15 mouse cellular contexts compared by ENCODE assay signal in the genomic region with DNA sequence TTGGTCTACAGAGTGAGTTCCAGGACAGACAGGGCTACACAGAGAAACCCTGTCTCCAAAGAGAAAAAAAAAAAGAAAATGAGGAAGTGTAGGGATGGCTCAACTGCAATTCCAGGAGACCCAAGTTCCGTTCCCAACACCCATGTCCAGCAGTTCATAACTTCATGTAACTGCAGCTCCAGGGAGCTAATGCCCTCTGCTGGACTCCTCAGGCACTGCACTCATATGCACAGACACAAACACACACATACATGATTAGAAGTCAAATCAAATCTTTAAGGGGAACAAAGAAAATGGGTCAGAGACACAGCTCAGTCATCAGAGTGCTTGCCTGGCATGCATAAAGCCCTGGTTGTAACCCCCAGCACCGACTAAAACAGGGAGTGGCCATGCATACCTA. TPM values are rescaled to one million over a fixed set of nuclear protein-coding genes. Genes with fewer than 3 reads are reported as not detected.
DNase-seq lines count a peak whose midpoint lies in the region; ATAC-seq and TF ChIP-seq lines count a peak whose summit lies in the region.
"Had no signal": no experiment of that assay in that cellular context is flagged by ENCODE, and none has a peak within 500 bp of the region (broad histone marks: within the 10 kb centered on the region; RNA-seq: fewer than 3 reads in every experiment).

No protein-coding gene starts in this region.

- no peak for TF ChIP-seq EP300 in MEL (IDR thresholded peaks at IDR 0.05; ENCODE audit: low read depth in 1 of 2, low read length in 2 of 2)
- no peak for TF ChIP-seq EP300 in liver, embryonic 14.5 days (IDR thresholded peaks at IDR 0.05; ENCODE audit: low read depth)

- peak; percentile 63 for TF ChIP-seq CTCF in layer of hippocampus, adult 2 months (conservative IDR thresholded peaks at IDR 0.05)
- TF ChIP-seq CTCF in E14TG2a.4 (conservative IDR thresholded peaks at IDR 0.05; ENCODE audit: low read length) (peak; percentile 56), MEL (IDR thresholded peaks at IDR 0.05 in 2 of 3, conservative IDR thresholded peaks at IDR 0.05 in 1 of 3; ENCODE audit: control insufficient read depth in 1 of 3, insufficient read depth in 1 of 3, low read depth in 2 of 3, low read length in 3 of 3, poor library complexity in 1 of 3, severe bottlenecking in 1 of 3) (peak; percentile 32 to 59 (median 52))
- TF ChIP-seq CTCF in liver, embryonic 14.5 days (IDR thresholded peaks at IDR 0.05; ENCODE audit: low read depth), result peak; percentile 65

- 79% methylated on average over 2 of the region's 2 CpGs for WGBS in liver, embryonic 14.5 days (ENCODE audit: insufficient replicate concordance)

- H3K27ac ChIP-seq in layer of hippocampus, adult 2 months, result no peak overlapping the region
- H3K27ac ChIP-seq in MEL (ENCODE audit: control insufficient read depth, low read depth, low read length), result no peak overlapping the region
- no peak overlapping the region for H3K27ac ChIP-seq in liver, embryonic 14.5 days
- H3K27ac ChIP-seq: hindbrain, embryonic 15.5 days; neural tube, embryonic 15.5 days had no signal

- TF ChIP-seq RAD21 in MEL (IDR thresholded peaks at IDR 0.05; ENCODE audit: low read depth, low read length), result no peak; the same call in 1 of the 2 replicates

- H3K4me2 ChIP-seq in liver, embryonic 14.5 days (ENCODE audit: low read depth), result no peak overlapping the region
- H3K4me2 ChIP-seq: hindbrain, embryonic 15.5 days; neural tube, embryonic 15.5 days had no signal

- no peak overlapping the region for H3K4me3 ChIP-seq in layer of hippocampus, adult 2 months
- H3K4me3 ChIP-seq in E14TG2a.4 (replicated peaks; ENCODE audit: low read length), result no peak overlapping the region
- H3K4me3 ChIP-seq in MEL (ENCODE audit: control insufficient read depth in 1 of 2, insufficient read depth in 1 of 2, low read depth in 2 of 2, low read length in 2 of 2), result no peak overlapping the region
- no peak overlapping the region for H3K4me3 ChIP-seq in liver, embryonic 14.5 days (ENCODE audit: insufficient read depth in 1 of 2, low read depth in 2 of 2, low read length in 2 of 2)
- H3K4me3 ChIP-seq: hindbrain, embryonic 15.5 days; liver, embryonic 15.5 days; neural tube, embryonic 15.5 days had no signal

- no peak for ATAC-seq in liver, embryonic 14.5 days (ENCODE audit: insufficient read depth)

- H3K36me3 ChIP-seq in E14TG2a.4 (ENCODE audit: insufficient read depth, low read length), result peaks cover 22% of the 10 kb centered on the region
- no peaks in the 10 kb centered on the region for H3K36me3 ChIP-seq in MEL (ENCODE audit: control insufficient read depth in 1 of 2, insufficient read depth in 2 of 2, low read length in 2 of 2)
- H3K36me3 ChIP-seq in liver, embryonic 14.5 days (replicated peaks; ENCODE audit: control insufficient read depth, insufficient read depth, low read depth), result no peaks in the 10 kb centered on the region
- H3K36me3 ChIP-seq: hindbrain, embryonic 15.5 days; neural tube, embryonic 15.5 days had no signal

- no peak for DNase-seq in layer of hippocampus, adult 2 months (ENCODE audit: low spot score in 2 of 2)
- no peak for DNase-seq in layer of hippocampus, adult 18-20 months (ENCODE audit: low spot score in 2 of 2)
- peak; percentile 48 for DNase-seq in MEL (ENCODE audit: low read depth, low spot score)
- DNase-seq in liver, embryonic 14.5 days (ENCODE audit: low read depth in 3 of 3, low spot score in 3 of 3), result no peak
- DNase-seq in adrenal gland, postnatal 14 days, result no peak
- DNase-seq in thymus, postnatal 36 days, result no peak
- DNase-seq: adrenal gland, postnatal 36 days; cerebellum, adult 8-10 months; heart, postnatal 10 days; retina, postnatal 1 day; spleen, adult 18-20 months had no signal

- TF ChIP-seq POLR2A in MEL (IDR thresholded peaks at IDR 0.05; ENCODE audit: control insufficient read depth in 1 of 2, insufficient read depth in 1 of 2, low read depth in 1 of 2, low read length in 2 of 2, poor library complexity in 1 of 2), result no peak

- H3K9me3 ChIP-seq in E14TG2a.4 (ENCODE audit: low read length) (peaks cover 8% of the 10 kb centered on the region), MEL (replicated peaks; ENCODE audit: insufficient read depth, low read length) (no peaks in the 10 kb centered on the region; the same call in 1 of the 2 replicates)
- no peaks in the 10 kb centered on the region for H3K9me3 ChIP-seq in liver, embryonic 14.5 days (ENCODE audit: control insufficient read depth, low read length)
- H3K9me3 ChIP-seq: hindbrain, embryonic 15.5 days; liver, embryonic 15.5 days; neural tube, embryonic 15.5 days had no signal

- peaks cover 33% of the 10 kb centered on the region for H3K4me1 ChIP-seq in E14TG2a.4 (replicated peaks; ENCODE audit: low read depth, low read length)
- H3K4me1 ChIP-seq in MEL (ENCODE audit: control insufficient read depth in 1 of 2, insufficient read depth in 2 of 2, low read length in 2 of 2), result no peaks in the 10 kb centered on the region
- peaks cover 0 to 14% of the 10 kb centered on the region in 2 experiments; a peak in 2 of 4 replicates for H3K4me1 ChIP-seq in liver, embryonic 14.5 days (replicated peaks; ENCODE audit: control insufficient read depth in 2 of 2, insufficient read depth in 2 of 2, low read length in 1 of 2)

- H3K9ac ChIP-seq in MEL (ENCODE audit: control insufficient read depth, low read depth, low read length, poor library complexity, severe bottlenecking), result no peak overlapping the region
- no peak overlapping the region for H3K9ac ChIP-seq in liver, embryonic 14.5 days (replicated peaks)
- H3K9ac ChIP-seq: hindbrain, embryonic 15.5 days; liver, embryonic 15.5 days; neural tube, embryonic 15.5 days had no signal

- no peaks in the 10 kb centered on the region for H3K27me3 ChIP-seq in E14TG2a.4 (ENCODE audit: insufficient read depth, low read length)
- no peaks in the 10 kb centered on the region for H3K27me3 ChIP-seq in MEL (ENCODE audit: control insufficient read depth in 1 of 2, insufficient read depth in 2 of 2, low read length in 2 of 2)
- H3K27me3 ChIP-seq in liver, embryonic 14.5 days (ENCODE audit: control insufficient read depth, insufficient read depth, low read length), result no peaks in the 10 kb centered on the region
- H3K27me3 ChIP-seq: hindbrain, embryonic 15.5 days; liver, embryonic 15.5 days; neural tube, embryonic 15.5 days had no signal

- H3K79me2 ChIP-seq in MEL (ENCODE audit: control insufficient read depth, insufficient read depth, low read length, poor library complexity), result no peaks in the 10 kb centered on the region

TF ChIP-seq in MEL, 35 proteins besides CTCF, POLR2A, EP300 and RAD21:
- no peak for TF ChIP-seq TBP (IDR thresholded peaks at IDR 0.05; ENCODE audit: low read depth, low read length)
TF ChIP-seq in MEL: peak in this region for 0.

RNA-seq across cellular contexts. Expression of gene Lrp5, which starts 13.2 kb away (rescaled TPM):
- 10 to 100 TPM in 1 of 2 experiments, 1 to 10 TPM in 1; 9.4 to 10.0 TPM for total RNA-seq in layer of hippocampus, adult 2 months (2021)
- 10 to 100 TPM in 1 of 2 experiments, 1 to 10 TPM in 1; 9.2 to 10.4 TPM for total RNA-seq in layer of hippocampus, adult 18-20 months (2021)
- total RNA-seq in MEL (2012; rRNA removed), result 12.3 and 16.1 TPM in 2 replicates
- polyA plus RNA-seq in MEL (2012; ENCODE audit: insufficient read depth in 1 of 2, insufficient read length in 2 of 2, low read depth in 1 of 2, low replicate concordance in 2 of 2, missing spikeins in 1 of 2), result 10 to 100 TPM in 1 of 2 experiments, not detected in 1; 31.9 TPM
- polyA plus RNA-seq in liver, embryonic 14.5 days (2012; rRNA removed), result 6.8 and 7.4 TPM in 2 replicates
- polyA plus RNA-seq in liver, embryonic 14.5 days (2014; fragmentation: Nextera tagmentation; extraction: Ambion mirVana), result 2.2 and 2.3 TPM in 2 replicates
- 96.5 and 97.9 TPM in 2 replicates for total RNA-seq in adrenal gland, postnatal 14 days (2021)

RNA-seq across cellular contexts. Expression of gene 1810055G02Rik, which starts 34.9 kb away (rescaled TPM):
- total RNA-seq in layer of hippocampus, adult 2 months (2021), result 10 to 100 TPM; 23.3 to 27.2 TPM
- total RNA-seq in layer of hippocampus, adult 18-20 months (2021), result 10 to 100 TPM; 23.4 to 24.3 TPM
- 16.7 and 22.4 TPM in 2 replicates for total RNA-seq in MEL (2012; rRNA removed)
- polyA plus RNA-seq in MEL (2012; ENCODE audit: insufficient read depth in 1 of 2, insufficient read length in 2 of 2, low read depth in 1 of 2, low replicate concordance in 2 of 2, missing spikeins in 1 of 2), result 10 to 100 TPM in 1 of 2 experiments, not detected in 1; 32.3 TPM
- 10.8 and 12.1 TPM in 2 replicates for polyA plus RNA-seq in liver, embryonic 14.5 days (2012; rRNA removed)
- 10.8 and 11.0 TPM in 2 replicates for polyA plus RNA-seq in liver, embryonic 14.5 days (2014; fragmentation: Nextera tagmentation; extraction: Ambion mirVana)
- total RNA-seq in adrenal gland, postnatal 14 days (2021), result 29.2 and 33.7 TPM in 2 replicates
